Mouse (Mus musculus) liver, embryonic 14.5 days (tissue): ENCODE results near the gene Klhl40.

Experiments used
- CTCF ChIP-seq: IDR thresholded peaks from 2 replicates; pipeline ENCODE4 v1.5.1; 2016; ENCODE audit warnings: antibody characterized with exemption, low read depth, control low read depth
- EP300 ChIP-seq: IDR thresholded peaks from 2 replicates; pipeline ENCODE4 v1.6.1; 2016; ENCODE audit warnings: antibody characterized with exemption, low read depth

DNA sequence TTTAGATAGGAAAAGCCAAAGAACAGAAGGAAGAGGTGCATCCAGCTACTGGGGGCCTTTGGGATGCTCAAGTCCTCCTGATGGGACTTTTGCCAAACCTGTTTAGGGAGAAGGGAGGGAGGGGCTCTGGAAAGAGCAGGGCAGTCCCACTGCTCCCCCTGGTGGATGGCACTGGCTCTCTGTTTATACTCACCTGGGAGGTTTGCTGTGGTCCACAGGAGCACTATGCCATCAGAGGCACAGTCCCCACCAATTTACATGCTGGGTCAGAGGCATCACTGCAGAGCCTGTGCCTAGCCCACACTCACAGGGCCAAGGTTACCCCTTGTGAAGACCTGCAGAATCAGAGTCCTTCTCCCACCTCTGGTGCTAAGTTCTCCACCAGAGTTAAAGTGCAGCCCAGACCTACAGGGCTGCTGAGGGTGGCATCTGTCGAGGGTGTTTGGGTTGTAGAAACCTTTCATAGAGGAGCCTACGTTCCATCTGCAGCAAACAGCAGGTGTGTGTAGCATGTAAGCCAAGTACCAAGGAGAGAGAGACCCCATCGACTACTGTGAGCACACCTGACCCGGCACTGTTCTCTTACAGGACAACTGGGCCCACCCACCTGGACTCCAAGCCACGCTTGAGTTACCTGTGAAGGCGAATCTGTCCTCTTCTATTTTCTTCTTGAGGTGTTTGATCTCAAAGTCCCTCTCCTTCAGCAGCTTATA, 53.0 kb downstream of the Klhl40 start:
- TF ChIP-seq CTCF (peak; percentile 71), EP300 (no peak)
